Mouse (Mus musculus) layer of hippocampus, postnatal 36 days (tissue): ENCODE results near the gene Pdzk1ip1. TPM values are rescaled to one million over a fixed set of nuclear protein-coding genes. Genes with fewer than 3 reads are reported as not detected.

Source experiments
- DNase-seq, 2 experiments: peaks; one replicate each; pipeline ENCODE4 v3.0.0; 2022
- total RNA-seq, 2 experiments: library from RNA; stranded (reverse); gene quantifications; 2 replicates each; pipeline ENCODE4 v1.2.3; 2021

Gene Pdzk1ip1
- under 1 TPM in 1 of 2 experiments, not detected in 1; 0.75 TPM for total RNA-seq

DNA sequence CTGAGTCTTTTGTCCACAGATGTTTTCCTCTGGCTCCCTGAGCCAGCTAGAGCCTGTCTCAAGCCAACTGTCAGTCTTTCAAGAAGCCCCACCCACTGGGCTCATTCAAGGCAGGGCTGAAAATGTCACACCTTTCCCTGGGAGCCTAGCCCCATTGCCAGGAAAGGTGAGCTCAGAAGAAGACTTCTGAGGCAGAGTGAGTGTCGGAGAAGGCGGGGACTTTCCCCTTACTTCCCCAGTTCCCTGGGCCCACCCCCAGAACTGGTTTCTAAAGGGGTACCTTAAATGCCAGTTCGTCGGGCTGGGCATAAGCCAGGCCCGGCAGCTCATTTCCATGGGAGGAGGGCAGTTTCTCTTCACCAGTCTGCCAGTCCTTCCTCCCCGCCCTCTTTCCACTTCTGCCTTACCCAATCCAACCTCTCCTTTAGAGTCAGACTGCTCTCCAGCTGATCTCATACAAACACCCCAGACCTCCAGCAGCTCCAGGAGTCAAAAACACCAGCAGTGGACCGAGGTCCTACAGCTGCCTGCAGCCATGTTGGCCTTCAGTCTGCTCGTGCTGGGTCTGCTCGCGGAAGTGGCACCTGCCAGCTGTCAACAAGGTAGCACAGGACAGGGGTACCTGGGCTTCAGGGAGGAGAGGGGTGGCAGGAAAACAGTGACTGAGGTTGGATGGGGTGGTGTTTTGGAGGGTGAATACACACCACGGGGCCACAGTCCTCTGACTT lies at the start of gene Pdzk1ip1:
Pdzk1ip1 (plus strand) TSS at position 98 of the 728 bp plus-strand sequence.
- DNase-seq: no peak

DNA sequence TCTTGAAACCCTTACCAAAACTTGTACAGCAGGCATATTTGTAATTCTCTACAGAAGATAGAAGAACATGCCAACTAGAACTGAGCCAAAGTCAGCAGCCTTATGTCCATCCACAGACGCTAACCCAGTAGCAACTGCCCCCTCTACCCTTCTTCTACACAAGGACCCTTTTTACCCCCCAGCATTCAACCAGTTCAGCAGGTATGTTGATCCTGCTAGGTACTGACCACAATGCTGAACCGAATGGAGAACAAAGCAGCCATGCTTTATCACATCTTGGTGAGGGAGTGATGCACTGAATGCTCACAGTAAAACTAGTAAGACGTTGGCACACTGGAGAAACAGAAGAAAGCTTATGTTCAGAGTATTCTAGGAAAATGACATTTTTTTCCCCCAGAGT lies 42.9 kb upstream of the Pdzk1ip1 start:
- no peak for DNase-seq

DNA sequence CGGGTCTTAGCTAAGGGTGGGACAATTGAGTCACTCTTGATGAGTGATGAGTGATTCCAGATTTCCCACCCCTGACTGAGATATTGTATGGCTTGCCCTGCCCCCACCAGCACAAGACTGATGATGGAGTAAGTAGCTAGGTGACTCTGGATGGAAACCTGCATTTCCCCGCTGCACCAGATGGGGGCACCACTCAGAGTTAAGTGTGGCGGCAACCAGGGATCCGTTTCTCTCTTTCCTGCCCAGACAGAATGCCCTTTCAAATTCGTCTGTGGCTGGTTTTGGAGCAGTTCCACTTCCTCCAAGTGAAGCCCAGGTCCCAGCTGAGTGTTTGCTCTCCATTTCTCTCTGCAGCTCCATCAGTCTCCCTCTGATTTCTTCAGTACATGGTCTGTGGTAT lies 40.8 kb upstream of the Pdzk1ip1 start:
- peak; percentile 10 to 32 for DNase-seq

DNA sequence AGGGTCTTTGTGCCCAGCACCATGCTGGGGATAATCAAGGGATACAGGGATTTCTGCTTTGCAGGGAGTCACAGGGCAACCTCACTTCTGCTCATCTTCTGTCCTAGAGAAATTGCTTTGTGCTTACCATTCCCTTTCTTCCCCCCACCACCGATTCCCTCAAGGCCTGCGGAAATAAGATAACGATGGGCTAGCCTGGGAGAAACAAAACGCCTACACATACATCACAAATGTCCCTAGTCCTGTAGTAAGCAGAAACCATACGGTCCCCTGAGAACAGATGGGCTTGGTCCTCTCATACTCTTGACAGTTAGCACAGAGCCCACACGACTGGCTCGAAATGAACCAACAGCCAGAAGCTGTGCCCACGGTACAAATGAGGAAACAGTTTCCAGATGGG lies 40.3 kb upstream of the Pdzk1ip1 start:
- no peak for DNase-seq

DNA sequence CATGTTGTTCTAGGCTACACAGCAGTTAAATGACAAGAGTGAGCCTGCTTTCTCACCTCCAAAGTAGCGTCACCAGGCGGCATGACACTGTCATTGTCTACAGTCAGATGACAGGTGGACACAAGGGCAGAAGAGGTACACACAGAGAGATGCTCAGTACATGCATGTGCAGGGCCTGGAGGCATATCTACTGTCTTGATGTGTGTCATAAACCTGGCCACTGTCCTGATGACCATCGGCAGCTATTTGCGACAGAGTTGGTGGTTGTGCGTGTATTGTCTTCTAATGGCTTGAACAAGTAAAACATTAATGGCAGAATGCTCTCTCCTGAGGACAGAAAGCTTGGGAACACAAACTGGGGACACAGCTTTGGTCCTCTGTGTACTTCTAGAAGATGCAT lies 37.3 kb upstream of the Pdzk1ip1 start:
- DNase-seq: no peak

DNA sequence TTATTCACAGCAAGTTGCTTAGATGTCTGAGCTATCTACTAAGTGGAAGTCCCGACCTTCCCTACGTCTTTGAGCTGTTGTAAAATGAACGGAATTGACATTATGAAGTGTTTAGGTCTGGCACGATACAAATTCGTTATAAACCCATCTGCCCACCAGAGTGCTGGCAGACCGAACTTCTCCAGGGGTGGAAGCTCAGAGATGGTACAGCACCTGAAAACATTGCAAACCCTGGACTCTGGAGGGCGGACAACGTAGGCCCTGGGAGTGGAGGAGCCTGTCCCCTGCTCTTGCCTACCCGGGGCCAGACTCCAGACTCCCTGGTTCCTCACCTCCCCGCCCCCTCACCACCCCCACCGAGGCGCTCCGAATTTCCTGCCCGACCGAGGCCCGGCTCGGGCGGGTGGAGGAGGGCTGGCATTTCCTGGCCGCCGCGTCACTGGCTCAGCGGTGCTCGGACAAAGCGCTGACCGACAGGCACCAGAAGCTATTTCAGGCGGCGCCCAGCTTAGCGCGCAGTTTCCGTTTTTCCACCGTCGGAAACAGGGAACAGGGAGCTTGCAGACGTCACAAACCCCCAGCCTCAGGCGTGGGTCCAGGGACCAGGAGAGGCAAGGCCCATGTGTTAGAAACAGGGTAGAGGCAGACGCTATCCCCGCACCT lies 36.0 kb upstream of the Pdzk1ip1 start:
- peak; percentile 9 to 24 for DNase-seq

DNA sequence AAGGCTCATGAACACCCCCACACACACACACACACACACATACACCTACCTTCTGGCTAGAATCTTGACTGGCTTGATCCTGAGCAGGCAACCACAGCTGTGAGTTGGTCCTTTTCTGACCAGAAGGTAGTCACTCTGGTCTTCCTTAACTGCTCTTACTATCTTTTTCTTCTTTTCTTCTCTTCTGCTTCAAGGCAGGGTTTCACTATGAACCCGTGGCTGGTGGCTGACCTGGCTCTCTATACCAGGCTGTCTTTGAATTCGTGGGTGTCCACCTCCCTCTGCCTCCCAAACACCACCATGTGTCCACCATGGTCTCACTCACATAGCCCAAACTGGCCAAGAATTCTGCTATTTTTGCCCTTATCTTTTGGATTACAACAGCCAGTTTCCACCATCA lies 33.5 kb upstream of the Pdzk1ip1 start:
- no peak for DNase-seq

DNA sequence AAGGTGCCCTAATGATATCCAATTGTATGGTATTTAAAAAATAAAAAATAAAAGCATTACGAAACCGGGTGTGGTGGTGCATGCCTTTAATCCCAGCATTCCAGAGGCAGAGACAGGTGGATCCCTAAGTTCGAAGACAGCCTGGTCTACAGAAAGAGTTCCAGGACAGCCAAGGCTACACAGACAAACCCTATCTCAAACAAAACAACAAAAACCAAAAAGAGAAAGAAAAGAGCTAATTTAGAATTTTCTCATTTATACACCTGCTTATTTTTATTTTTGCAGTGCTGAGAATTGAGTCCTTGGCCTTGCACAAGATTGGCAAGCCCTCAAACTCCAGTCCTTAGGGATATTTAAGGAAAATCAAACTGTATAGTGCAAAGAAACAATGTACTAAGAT lies 32.8 kb upstream of the Pdzk1ip1 start:
- DNase-seq: no peak

DNA sequence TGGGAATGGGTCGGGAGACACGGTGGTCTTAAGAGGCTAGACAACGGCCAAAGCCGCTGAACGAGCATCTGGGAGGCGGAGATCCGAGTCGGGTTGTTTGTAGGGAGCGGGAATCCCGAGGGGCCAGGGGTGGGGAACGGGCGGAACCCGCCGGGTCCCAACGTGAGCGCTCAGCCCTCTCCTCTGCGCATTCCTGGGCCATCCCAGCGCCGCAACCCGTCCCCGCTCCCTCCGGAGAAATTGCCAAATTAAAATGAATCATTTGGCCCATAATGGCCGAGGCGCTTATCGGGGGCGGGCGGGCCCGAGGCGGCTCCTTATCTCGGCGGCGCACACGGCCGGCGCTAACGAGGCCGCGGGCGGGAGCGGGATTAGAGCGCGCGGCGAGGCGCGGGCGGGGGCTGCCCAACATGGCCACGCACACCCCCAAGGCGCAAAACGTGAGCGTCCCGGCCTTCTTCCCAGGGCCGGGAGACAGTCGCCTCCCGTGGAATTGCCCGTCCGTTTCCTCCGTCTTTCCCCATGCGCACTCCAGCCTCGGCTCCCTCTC lies 32.1 kb upstream of the Pdzk1ip1 start, which contains the start of gene Tal1:
Tal1 (plus strand) TSS at position 56 of the 550 bp plus-strand sequence.
- DNase-seq: peak in 1 of 2 experiments; percentile 6

DNA sequence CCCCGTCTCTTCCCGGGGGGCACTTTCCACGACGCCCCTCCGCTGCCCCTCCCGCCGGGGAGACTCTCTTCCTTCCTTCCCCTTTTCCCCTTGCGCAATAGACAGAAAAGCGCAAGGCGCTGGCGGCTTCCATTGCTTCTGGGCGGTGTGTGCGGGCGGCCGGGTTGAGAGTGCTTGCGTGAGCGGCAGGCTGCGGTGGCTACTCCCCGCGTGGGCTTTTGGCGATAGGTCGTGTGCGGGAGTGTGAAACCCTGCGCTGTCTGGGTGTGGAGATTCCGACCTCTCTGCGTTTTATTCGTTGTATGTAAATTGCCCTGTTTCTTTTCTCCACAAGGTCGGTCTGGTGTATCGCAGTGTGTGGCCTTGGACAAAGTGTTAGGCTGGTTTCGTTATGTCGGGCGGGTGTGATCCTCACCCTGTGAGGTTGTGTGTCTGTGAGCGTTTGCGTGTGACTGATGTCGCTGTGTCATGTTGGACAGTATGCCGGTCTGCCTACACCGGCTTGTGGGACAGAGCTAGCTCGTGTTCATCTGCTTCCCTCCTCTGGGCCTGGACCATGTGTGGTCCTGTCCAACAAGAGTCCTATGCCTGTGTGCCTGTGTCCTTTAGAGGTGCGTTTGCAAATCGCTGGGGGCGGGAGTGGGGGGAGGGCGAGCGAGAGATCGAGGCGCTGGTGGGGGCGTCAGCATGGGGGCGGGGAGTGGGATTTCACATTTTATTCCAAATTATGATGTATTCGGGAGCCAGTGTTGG lies 31.4 kb upstream of the Pdzk1ip1 start:
- peak; percentile 35 to 54 for DNase-seq

DNA sequence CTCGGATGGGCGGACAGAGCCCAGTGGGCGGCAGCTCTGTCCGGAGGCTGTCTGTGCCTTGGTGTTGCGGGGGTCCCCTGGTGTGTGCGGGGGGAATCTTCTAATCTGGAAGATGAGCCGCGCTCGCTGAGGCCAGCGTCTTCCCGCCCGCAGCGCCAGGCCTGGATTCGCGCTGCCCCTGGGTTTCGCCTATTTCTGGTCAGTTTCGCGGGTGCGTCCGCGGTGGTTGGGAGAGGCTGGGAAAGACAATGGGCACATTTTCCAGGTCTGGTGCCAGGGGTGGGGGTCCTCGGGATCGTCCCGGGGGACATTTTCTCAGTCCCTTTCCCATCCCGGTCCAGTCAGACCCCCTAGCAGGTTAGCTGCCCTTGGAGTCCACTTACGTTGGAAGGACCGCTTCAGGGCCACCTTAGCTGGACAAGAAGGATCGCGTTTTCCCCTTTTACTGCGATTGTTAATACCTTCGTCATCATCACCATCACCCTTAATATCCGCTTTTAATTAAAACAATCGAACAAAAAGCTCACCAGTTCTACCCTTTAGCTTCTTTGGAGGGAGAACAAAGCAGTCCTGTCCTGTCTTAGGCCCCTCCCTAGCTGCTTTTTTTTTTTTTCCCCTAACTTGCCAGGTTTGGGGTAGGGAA lies 30.7 kb upstream of the Pdzk1ip1 start:
- DNase-seq: no peak

DNA sequence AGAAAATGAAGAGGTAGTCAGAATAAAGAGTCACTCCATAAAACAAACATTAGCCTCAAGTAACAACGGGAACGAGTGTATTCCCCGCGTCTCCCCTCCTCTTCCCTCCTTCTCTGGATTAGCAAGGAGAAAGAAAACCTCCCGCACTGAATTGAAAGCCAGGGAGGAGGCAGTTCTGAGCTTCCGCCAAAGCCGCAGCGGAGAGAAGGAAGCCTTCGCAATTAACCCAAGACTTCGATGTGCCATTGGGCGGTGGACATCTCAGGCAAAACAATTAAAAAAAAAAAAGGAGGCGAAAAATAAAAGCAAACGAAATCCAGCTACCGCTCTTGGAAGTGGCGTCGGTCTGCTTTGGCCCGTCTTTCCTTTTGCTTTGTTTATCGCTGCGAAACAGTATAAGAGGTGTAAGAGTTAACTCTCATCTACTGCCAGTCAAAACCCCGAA lies 30.2 kb upstream of the Pdzk1ip1 start:
- DNase-seq: peak in 1 of 2 experiments; percentile 14

DNA sequence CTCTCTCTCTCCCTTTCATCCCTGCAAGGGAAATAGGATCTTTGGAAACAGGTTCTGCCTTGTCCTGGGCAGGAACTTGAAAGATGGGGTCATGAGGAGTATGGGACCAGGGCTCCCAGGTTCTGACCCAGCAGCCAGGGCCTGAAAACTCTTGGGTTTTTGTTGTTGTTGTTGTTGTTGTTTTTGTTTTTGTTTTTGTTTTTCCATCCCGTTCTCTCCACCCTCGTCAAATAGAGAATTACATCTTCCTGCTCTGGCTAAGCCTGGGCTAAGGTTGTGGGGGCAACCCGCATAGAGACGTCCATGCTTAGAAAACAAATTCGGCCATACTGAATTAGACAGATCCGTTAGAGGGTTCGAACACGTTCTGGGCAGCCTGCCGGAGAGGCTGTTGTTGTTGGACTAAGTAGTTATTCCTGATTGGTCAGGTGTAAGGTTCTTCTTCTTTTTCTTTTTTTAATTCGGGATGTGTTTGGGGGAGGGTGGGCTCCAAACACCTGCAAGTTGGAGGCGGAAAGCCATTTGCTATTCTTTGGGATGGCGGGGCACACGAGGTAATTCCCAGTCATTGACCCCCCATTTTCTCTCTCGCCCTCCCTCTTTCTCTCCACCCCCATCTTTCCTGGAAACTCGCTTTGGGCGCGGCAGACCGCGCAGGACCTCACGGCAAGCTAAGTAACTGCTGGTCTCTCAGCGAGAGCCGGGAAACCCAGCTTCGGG lies 29.5 kb upstream of the Pdzk1ip1 start:
- DNase-seq: no peak

DNA sequence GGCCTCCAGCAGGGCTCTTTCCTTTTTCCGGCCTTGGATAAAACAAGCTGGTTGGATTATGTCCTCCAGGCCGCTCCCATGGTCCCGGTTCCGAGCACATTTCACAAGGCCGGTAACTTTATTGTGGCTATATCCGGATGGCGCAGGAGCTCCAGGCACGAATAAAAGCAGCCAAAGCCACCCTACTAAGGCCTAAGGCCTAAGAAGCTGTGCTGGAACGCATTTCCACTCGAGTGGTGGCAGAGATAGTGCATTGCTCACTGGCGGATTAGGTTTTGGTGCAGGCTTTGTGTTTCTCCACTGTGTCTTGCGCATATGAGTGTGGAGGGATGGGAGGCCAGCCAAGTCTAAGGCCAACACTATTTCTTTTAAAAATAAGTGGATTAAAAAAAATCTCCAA lies 28.6 kb upstream of the Pdzk1ip1 start:
- DNase-seq: no peak

DNA sequence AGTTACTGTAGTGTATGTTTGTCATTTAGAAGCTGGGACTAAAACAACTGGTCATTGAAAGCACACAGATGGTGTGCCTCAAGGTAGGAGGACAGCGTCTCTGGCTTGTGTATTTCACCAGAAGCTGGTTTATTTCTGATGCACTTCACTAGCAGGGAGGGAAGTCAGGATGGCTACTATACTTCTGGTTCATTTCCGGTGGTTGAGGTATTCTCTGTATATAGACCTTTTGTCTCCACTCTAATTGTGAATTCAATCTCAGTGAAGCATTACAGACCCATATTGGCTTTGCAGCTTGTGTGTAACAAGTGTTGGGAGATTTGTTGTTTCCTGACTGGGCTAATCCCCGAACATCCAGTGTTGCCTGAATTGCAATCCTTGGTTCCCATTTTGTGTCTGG lies 27.8 kb upstream of the Pdzk1ip1 start:
- DNase-seq: no peak

DNA sequence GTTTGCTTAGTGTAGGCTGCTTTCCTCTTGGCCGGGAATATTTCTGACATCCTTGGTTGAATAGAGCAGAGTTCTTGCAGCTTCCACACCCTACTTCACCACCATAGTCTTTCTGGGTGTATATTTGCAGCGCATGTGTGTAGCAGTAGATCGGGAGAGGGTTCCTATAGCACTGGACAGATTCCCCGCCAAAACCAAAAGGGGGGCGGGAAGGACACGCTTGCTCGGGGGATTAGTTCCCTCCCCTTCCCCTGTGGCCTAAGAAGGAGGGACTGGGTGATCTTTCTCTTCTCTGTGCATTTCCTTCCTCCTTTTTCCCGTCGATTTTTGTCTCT lies 26.0 kb upstream of the Pdzk1ip1 start:
- no peak for DNase-seq

DNA sequence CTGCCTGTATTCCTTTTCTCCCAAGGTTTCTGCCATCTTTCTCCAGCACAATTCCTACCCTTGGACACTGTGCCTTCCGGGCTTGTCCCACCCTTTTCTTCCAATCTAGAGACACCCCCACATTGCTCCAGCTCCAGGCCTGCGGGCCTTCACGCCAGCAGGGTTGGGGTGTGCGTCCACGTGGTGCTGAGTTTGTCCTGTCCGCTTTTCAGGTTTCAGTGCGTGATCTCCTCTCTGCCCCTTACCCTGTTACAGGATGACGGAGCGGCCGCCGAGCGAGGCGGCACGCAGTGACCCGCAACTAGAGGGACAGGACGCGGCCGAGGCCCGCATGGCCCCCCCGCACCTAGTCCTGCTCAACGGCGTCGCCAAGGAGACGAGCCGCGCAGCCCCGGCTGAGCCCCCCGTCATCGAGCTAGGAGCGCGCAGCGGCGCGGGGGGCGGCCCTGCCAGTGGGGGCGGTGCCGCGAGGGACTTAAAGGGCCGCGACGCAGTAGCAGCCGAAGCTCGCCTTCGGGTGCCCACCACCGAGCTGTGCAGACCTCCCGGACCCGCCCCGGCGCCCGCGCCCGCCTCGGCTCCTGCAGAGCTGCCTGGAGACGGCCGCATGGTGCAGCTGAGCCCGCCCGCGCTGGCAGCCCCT lies 25.5 kb upstream of the Pdzk1ip1 start:
- peak in 1 of 2 experiments; percentile 12 for DNase-seq

DNA sequence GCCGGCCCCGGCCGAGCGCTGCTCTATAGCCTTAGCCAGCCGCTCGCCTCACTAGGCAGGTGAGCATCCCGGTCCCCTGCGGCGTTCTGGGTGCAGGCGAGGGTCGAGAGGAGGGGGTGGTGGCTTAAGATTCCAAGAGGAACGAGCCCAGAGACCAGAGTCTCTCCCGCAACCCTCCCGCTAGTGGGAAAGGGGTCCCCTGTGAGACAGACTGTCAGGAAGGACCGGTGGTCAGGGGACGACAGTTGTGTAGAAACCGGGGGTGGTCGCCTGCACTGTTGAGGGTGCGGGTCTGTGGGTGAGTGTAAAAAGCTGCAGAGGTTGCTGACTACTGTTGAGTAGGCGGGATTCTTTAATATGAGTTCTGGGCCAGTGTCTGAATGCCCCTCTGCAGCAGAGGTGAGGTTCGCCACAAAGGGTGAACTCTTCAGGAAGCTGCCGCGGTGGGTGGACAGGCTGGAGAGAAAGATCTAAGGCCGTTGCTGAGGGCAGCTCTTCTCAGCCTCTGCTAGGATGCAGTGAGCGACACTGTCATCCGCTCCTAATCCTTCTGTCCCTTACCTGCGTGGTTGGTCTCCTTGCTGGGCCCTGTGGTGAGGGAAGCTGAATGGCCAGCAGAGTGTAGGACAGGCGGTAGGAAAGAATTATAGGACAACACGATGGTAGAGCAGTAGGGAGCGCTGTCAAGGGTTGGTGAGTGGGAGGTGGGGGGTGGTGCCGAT lies 24.8 kb upstream of the Pdzk1ip1 start:
- DNase-seq: no peak

DNA sequence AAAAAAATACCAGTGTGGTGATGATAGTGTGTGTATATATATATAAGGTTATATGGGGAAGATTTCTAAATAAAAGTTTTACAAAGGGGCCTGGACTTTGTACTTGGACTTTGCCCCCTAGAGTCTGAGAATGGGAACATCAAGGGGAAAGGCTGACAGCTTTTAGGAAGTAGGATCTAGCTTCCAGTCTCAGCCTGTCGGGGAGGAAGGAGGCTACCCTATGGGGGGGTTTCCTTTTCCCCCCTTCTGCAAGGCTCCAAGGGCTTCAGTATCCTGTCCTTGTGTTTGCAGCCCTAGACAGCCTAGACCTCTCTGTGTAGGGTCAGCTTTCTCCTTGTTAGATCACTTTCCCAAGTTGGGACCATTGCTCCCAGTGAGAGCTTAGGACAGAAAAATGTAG lies 16.8 kb upstream of the Pdzk1ip1 start:
- no peak for DNase-seq

DNA sequence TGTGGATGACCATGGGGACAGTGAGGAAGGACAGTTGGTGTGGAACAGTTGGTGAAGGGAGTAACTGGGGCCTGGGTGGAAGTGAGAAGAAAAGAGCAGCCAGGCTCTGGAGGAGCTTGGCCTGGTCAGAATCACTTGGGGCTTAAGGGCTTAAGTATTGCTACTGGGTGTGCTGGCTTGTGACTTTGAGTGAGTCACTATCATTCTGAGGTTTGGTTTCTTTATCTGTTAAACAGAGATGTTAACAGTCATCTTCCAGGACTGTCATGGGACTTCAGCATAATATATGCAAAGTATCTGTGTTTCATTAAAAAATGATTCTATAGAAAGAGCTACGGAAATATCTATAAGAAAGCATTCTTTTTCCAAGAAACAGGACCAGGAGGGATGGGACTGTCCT lies 13.7 kb upstream of the Pdzk1ip1 start:
- no peak for DNase-seq
